Mouse (Mus musculus): Measurements from ENCODE around the gene Itgb6.

GRCm38 (mm10) chr2:60646583-60646982 is 75.9 kb downstream of the Itgb6 start:
- TF ChIP-seq POLR2A (IDR thresholded peaks at IDR 0.05; ENCODE audit: insufficient read depth, low read depth, low read length) (no peak), CTCF (IDR thresholded peaks at IDR 0.05; ENCODE audit: insufficient read depth, low read depth, low read length) (no peak)

Data from olfactory bulb, adult 2 months (tissue).